Mouse (Mus musculus): ENCODE measurements at regions not wholly inside any gene's neighbourhood (a gene's known extent, or its start where the extent isn't known, plus 50 kb on each side); places are given as distances from the start of the nearest gene placed in this dataset.

DNA sequence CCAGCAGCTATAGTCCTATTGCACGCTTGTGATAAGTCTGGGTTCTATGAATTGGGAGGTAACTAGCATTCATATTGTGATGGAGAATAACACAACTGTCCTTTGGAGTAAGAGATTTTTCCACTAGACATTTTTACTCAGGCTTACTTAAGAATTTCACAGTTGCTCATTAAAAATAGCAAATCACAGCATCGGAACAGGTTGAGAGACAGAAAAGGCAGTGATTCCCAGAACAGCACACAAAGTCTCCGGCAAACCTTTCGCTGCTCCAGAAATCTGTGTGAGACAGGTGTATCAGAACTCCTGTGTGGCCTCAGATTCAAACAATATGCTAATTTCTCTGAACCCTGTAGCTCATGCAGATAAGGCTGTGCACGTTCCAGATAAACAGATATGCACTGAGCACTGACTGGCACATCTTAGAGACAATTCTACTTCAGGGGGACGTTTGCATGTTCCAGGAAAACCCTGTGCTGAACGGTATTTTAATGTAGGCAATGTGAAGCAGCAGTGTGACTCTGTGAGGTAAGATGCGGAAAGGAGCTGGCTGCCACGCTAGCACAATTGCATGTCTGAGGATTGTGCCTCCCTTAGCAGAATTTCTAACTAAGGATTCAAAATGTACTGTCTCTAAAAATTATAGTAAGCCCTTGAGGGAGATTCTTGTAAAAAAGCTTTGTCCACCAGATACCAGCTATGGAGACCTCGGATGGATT lies 99.8 kb upstream of the Kynu start:
- DNase-seq = peak; percentile 1

DNA sequence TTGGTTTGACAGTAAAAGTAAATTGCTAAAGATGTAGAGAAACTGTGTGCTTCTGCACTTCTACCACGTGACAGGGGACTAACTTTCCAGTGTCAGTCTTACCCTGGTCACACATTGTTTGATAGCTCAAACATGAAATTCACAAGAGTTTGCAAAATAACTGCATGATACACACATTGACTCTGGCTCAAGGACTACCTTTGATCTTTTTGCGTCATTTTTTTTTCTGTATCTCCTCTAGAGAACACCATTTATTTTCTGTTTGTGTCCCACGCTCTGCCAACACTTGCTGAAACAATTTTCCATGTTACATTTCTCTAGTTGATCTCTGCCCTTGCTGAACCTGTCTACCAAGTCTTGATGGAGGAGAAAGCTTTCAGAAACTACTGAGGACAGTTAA lies 86.0 kb upstream of the Kynu start:
- DNase-seq = no peak

DNA sequence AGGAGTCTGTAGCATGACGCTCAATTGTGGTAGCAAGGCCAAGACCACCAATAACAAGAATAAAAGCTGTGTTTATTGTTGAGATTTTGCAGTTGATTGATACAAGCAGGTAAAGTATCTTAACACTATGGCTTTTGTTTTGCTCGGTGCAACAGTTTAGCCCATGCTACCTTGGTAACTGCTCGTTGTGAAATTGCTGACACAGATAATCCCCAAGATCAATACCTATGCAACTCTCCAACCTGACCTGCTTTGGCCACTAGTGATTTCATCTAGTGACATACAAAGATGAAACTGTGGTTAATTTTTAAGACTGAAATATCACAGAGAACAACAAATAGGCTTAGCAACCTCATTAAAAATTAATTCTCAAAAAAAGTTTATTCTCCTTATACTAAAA lies 85.2 kb upstream of the Kynu start:
- no peak for DNase-seq

DNA sequence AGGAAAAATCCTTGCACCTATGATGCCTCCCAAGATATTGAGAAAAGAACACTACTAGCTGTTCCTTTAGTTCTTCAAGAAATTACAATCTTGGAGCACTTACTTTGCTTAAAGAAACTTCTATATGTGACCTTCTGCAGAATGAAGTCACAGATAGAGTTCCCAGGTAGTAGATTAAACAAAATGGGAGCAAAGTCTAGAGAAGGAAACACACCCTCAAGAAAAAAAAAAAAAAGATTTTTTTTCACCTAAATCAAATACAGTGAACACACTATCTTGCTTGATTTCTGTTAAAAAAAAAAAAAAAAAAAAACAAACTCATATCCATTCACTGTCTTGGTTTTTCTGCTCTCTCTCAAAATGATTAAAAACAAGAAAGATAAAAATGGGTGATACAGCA lies 76.6 kb upstream of the Kynu start:
- DNase-seq = no peak

DNA sequence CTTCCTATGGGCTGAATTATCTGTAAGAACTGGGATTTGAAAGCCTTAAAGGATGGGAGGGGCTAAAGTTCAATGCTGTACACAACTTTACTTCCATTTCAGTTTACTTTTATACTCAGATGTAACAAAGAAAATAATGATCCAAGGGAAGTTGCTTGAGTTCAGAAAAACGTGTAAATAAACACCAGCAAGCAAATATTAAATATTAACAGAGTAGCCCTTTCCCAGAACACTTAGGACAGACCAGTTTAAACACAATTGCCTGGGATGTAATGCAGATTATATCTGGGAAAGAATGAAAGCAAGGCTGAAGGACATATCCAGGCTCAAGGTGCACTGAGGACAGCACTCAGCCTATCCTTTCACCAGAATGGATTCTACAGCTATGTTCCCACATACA lies 75.3 kb upstream of the Kynu start:
- no peak for DNase-seq
